ENCODE assay signal across 10 mouse cellular contexts in genomic region chr1:64037800-64038199, GRCm38 (mm10).
"Had no signal": no experiment of that assay in that cellular context is flagged by ENCODE, and none has a peak within 500 bp of the region (broad histone marks: within the 10 kb centered on the region; RNA-seq: fewer than 3 reads in every experiment).

No protein-coding gene starts in this region.

- DNase-seq: kidney, postnatal 25 days; layer of hippocampus, adult 9-11 months; lung, adult 2 months; midbrain, embryonic 14.5 days; thymus, adult 18-20 months; thymus, postnatal 14 days had no signal

- H3K4me2 ChIP-seq: liver, embryonic 11.5 days; liver, embryonic 15.5 days; neural tube, embryonic 13.5 days had no signal

- H3K9me3 ChIP-seq: limb, embryonic 10.5 days; liver, embryonic 15.5 days; neural tube, embryonic 13.5 days had no signal

- H3K27ac ChIP-seq: limb, embryonic 10.5 days; liver, embryonic 15.5 days had no signal

- H3K4me3 ChIP-seq: limb, embryonic 10.5 days; liver, embryonic 15.5 days; neural tube, embryonic 13.5 days had no signal

- H3K36me3 ChIP-seq: liver, embryonic 15.5 days had no signal

- H3K27me3 ChIP-seq: liver, embryonic 15.5 days; neural tube, embryonic 13.5 days had no signal

- H3K9ac ChIP-seq: liver, embryonic 15.5 days; neural tube, embryonic 13.5 days had no signal
